Mouse (Mus musculus) forebrain, embryonic 13.5 days (tissue): ENCODE measurements at regions not wholly inside any gene's neighbourhood (a gene's known extent, or its start where the extent isn't known, plus 50 kb on each side); places are given as distances from the start of the nearest gene placed in this dataset. TPM values are rescaled to one million over a fixed set of nuclear protein-coding genes. Genes with fewer than 3 reads are reported as not detected.

ENCODE experiments used
- ATAC-seq: fragments of 200-750 bp; cut with Nextera tagmentation; 2 replicates; pipeline ENCODE4 v1.8.0; 2017
- H3K27ac ChIP-seq: fragments of 300-500 bp; sonication (generic); 2 replicates; pipeline ENCODE4 v1.5.1; 2015; ENCODE audit warnings: inconsistent platforms, mild to moderate bottlenecking, moderate library complexity
- H3K27me3 ChIP-seq: fragments of 300-500 bp; sonication (generic); 2 replicates; pipeline ENCODE4 v1.6.1; 2015; ENCODE audit warnings: mild to moderate bottlenecking, inconsistent platforms
- H3K36me3 ChIP-seq: fragments of 300-500 bp; sonication (generic); 2 replicates; pipeline ENCODE4 v1.6.1; 2015; ENCODE audit warnings: mild to moderate bottlenecking, inconsistent platforms; ENCODE audit not compliant: poor library complexity, severe bottlenecking
- H3K4me1 ChIP-seq: fragments of 300-500 bp; sonication (generic); 2 replicates; pipeline ENCODE4 v1.6.1; 2015; ENCODE audit warnings: inconsistent platforms
- H3K4me2 ChIP-seq: fragments of 300-500 bp; sonication (generic); 2 replicates; pipeline ENCODE4 v1.6.1; 2015; ENCODE audit warnings: inconsistent platforms, mild to moderate bottlenecking, moderate library complexity
- H3K4me3 ChIP-seq: fragments of 300-500 bp; sonication (generic); 2 replicates; pipeline ENCODE4 v1.5.1; 2015; ENCODE audit warnings: mild to moderate bottlenecking, inconsistent platforms
- H3K9ac ChIP-seq: fragments of 300-500 bp; sonication (generic); 2 replicates; pipeline ENCODE4 v1.6.1; 2015; ENCODE audit warnings: mild to moderate bottlenecking, inconsistent platforms
- H3K9me3 ChIP-seq: fragments of 300-500 bp; sonication (generic); replicated peaks from 2 replicates; pipeline ENCODE4 v1.6.1; 2016; ENCODE audit warnings: inconsistent platforms
- WGBS: fragments of 180-500 bp; shearing (Covaris S2); methylation state at CpG from one replicate; pipeline ENCODE4 v1.1.7; 2015; 5-methylcytosine and 5-hydroxymethylcytosine counted together
- microRNA counts: library from miRNA; unstranded; fragments of <30 nt; microRNA quantifications from one replicate; lab custom pipeline; 2016
- microRNA-seq: library from miRNA; unstranded; fragments of <30 nt; microRNA quantifications from one replicate; pipeline ENCODE4, GENCODE M21; 2016

- 92% methylated on average over 2 of the region's 2 CpGs for WGBS
These were observed 109.7 kb upstream of the Ell2 start for GRCm38 (mm10) chr13:75596856-75597255.

GRCm38 (mm10) chr13:75598186-75598585 is 108.4 kb upstream of the Ell2 start:
- H3K27me3 ChIP-seq, result no peaks in the 10 kb centered on the region
- H3K36me3 ChIP-seq, result no peaks in the 10 kb centered on the region
- ATAC-seq, result no peak
- no peak overlapping the region for H3K4me3 ChIP-seq
- no peaks in the 10 kb centered on the region for H3K4me1 ChIP-seq
- no peak overlapping the region for H3K27ac ChIP-seq
- H3K9ac ChIP-seq, result no peak overlapping the region
- H3K9me3 ChIP-seq, result no peaks in the 10 kb centered on the region; the same call in 1 of the 2 replicates
- no peak overlapping the region for H3K4me2 ChIP-seq

More at GRCm38 (mm10) chr13:75596856-75597255, 109.7 kb upstream of the Ell2 start:
- no peak overlapping the region for H3K27ac ChIP-seq
- no peak overlapping the region for H3K4me2 ChIP-seq
- H3K9me3 ChIP-seq, result no peaks in the 10 kb centered on the region; the same call in 1 of the 2 replicates
- no peak for ATAC-seq
- H3K4me1 ChIP-seq, result no peaks in the 10 kb centered on the region
- H3K9ac ChIP-seq, result no peak overlapping the region
- H3K4me3 ChIP-seq, result no peak overlapping the region
- no peaks in the 10 kb centered on the region for H3K36me3 ChIP-seq
- no peaks in the 10 kb centered on the region for H3K27me3 ChIP-seq

- Histone ChIP-seq H3K4me3 (no peak overlapping the region), H3K9ac (no peak overlapping the region), H3K27ac (no peak overlapping the region), H3K9me3 (no peaks in the 10 kb centered on the region; the same call in 1 of the 2 replicates), H3K36me3 (no peaks in the 10 kb centered on the region), H3K4me2 (no peak overlapping the region), H3K27me3 (no peaks in the 10 kb centered on the region), H3K4me1 (no peaks in the 10 kb centered on the region)
- ATAC-seq, result no peak
- WGBS, result 100% methylated on average over 1 of the region's 1 CpGs
These were observed 107.9 kb upstream of the Ell2 start for GRCm38 (mm10) chr13:75598675-75599074.

- no peak for ATAC-seq
- no peaks in the 10 kb centered on the region for H3K36me3 ChIP-seq
- 89% methylated on average over 3 of the region's 3 CpGs for WGBS
- H3K27me3 ChIP-seq, result no peaks in the 10 kb centered on the region
- H3K9me3 ChIP-seq, result no peaks in the 10 kb centered on the region
- H3K27ac ChIP-seq, result no peak overlapping the region
- no peak overlapping the region for H3K9ac ChIP-seq
- no peak overlapping the region for H3K4me2 ChIP-seq
- no peak overlapping the region for H3K4me3 ChIP-seq
- H3K4me1 ChIP-seq, result no peaks in the 10 kb centered on the region
These were observed 83.3 kb upstream of the Ell2 start for GRCm38 (mm10) chr13:75623229-75623628.

GRCm38 (mm10) chr13:75627405-75627804 is 79.2 kb upstream of the Ell2 start:
- Histone ChIP-seq H3K27me3 (no peaks in the 10 kb centered on the region), H3K4me3 (no peak overlapping the region), H3K36me3 (no peaks in the 10 kb centered on the region), H3K9me3 (no peaks in the 10 kb centered on the region), H3K27ac (no peak overlapping the region), H3K4me2 (no peak overlapping the region), H3K9ac (no peak overlapping the region), H3K4me1 (no peaks in the 10 kb centered on the region)
- ATAC-seq, result no peak
- WGBS, result 85% methylated on average over 1 of the region's 1 CpGs

- Histone ChIP-seq H3K4me1 (no peaks in the 10 kb centered on the region), H3K27me3 (no peaks in the 10 kb centered on the region), H3K9ac (no peak overlapping the region), H3K9me3 (no peaks in the 10 kb centered on the region), H3K36me3 (no peaks in the 10 kb centered on the region), H3K4me3 (no peak overlapping the region), H3K27ac (no peak overlapping the region), H3K4me2 (no peak overlapping the region)
- WGBS, result 91% methylated on average over 1 of the region's 1 CpGs
- ATAC-seq, result no peak
These were observed 75.5 kb upstream of the Ell2 start for GRCm38 (mm10) chr13:75631048-75631447.

- Histone ChIP-seq H3K9ac (no peak overlapping the region), H3K4me3 (no peak overlapping the region), H3K9me3 (no peaks in the 10 kb centered on the region), H3K4me2 (no peak overlapping the region), H3K4me1 (no peaks in the 10 kb centered on the region), H3K27me3 (no peaks in the 10 kb centered on the region), H3K27ac (no peak overlapping the region), H3K36me3 (no peaks in the 10 kb centered on the region)
- ATAC-seq, result no peak
- 85% methylated on average over 1 of the region's 1 CpGs for WGBS
These were observed 59.0 kb upstream of the Ell2 start for GRCm38 (mm10) chr13:75647513-75647912.

- Histone ChIP-seq H3K9me3 (no peaks in the 10 kb centered on the region), H3K9ac (no peak overlapping the region), H3K27me3 (no peaks in the 10 kb centered on the region), H3K4me3 (no peak overlapping the region), H3K4me1 (no peaks in the 10 kb centered on the region), H3K4me2 (no peak overlapping the region), H3K36me3 (no peaks in the 10 kb centered on the region), H3K27ac (no peak overlapping the region)
- no peak for ATAC-seq
- WGBS, result 88% methylated on average over 3 of the region's 3 CpGs
These were observed 54.6 kb upstream of the Ell2 start for GRCm38 (mm10) chr13:75651941-75652340.

- no peak overlapping the region for H3K9ac ChIP-seq
- WGBS, result 85% methylated on average over 2 of the region's 2 CpGs
- no peaks in the 10 kb centered on the region for H3K36me3 ChIP-seq
- ATAC-seq, result no peak
- no peak overlapping the region for H3K4me2 ChIP-seq
- no peaks in the 10 kb centered on the region for H3K27me3 ChIP-seq
- no peaks in the 10 kb centered on the region for H3K9me3 ChIP-seq
- H3K4me1 ChIP-seq, result no peaks in the 10 kb centered on the region
- no peak overlapping the region for H3K4me3 ChIP-seq
- H3K27ac ChIP-seq, result no peak overlapping the region
These were observed 53.6 kb upstream of the Ell2 start for GRCm38 (mm10) chr13:75652966-75653365.

MicroRNAs encoded in the stretch of these regions (microRNA counts, 519-probe panel; counts per million panel counts)
- 177 counts per million, percentile 53 among the panel's probes with 10 or more counts for microRNA mmu-miR-682 (lab: Ali Mortazavi, UCI)

Small RNA genes lying in the stretch of these regions (microRNA-seq; reads per million reads assigned to microRNA genes)
- gene Mir682, result not detected
